Mouse (Mus musculus) G1E (cell line): ENCODE results near the gene Kiz.

Experiments
- CTCF ChIP-seq: IDR thresholded peaks from 2 replicates; pipeline ENCODE4 v1.5.1; 2012; ENCODE audit warnings: low read depth, low read length, inconsistent platforms, mixed read lengths
- GATA2 ChIP-seq: IDR thresholded peaks from 2 replicates; pipeline ENCODE4 v1.6.1; 2012; ENCODE audit warnings: low read depth, low read length, inconsistent platforms, borderline replicate concordance

DNA sequence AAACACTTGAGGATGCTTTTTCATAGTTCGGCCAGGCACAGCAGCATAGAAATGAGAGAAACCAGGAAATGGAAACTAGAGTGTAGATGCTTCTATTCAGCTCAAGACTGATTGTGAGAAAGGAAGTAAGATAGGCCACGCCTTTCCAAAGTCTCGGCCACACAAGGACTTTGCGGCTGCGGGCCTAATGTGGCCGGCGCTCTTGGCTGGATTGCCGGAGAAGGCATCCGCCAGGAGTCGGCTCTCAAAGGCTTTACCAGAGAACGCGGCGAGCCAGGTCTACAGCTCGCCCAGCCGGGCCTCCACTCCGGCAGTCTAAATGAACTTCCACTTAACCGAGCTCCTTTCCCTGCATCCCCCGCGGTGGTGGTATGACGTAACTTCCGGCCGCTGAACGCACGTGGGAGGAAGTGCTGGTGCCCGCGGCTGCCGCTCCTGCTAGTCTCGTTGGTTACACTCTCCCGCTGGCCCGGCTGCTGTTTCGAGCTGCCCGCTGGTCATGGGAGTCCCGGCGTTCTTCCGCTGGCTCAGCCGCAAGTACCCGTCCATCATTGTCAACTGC is 157.0 kb downstream of the Kiz start, which contains the start of gene Xrn2:
- TF ChIP-seq CTCF (no peak), GATA2 (no peak)
